Mouse (Mus musculus): Measurements from ENCODE around the gene Jade2.

DNA sequence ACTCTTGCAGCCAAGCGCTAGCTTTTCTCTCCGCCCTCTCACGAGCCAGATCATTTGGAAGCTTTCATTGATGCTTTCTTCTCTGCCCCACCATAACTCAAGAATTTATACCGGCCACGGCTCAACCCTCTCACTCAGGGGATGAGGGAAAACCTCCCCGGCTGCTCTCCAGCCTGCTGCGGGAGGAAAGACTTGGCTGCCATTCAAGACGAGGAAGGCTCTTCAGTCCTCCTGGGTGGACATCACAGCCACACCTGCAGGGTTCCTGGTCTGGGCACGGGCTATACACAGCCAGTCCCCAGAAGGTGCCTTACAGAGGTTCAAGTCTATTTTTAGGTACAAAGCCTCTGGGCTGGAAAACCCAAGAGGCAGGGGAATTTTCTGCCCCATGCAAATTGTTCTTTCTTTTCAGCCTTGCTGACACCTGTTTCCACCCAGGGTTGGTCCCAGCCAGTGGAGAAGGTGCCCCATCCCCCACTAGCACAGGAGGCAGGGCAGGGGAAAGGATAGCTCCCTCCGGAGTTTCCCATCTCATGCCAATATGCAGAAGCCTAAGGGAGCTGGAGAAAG lies 12.8 kb downstream of the Jade2 start:
- TF ChIP-seq CTCF (IDR thresholded peaks at IDR 0.05; ENCODE audit: borderline replicate concordance, control insufficient read depth, extremely low read depth, insufficient read depth, low read length, poor library complexity) (no peak), POLR2A (IDR thresholded peaks at IDR 0.05; ENCODE audit: control insufficient read depth, extremely low read depth, insufficient read depth, low read length, poor library complexity) (no peak)

All from thymus, adult 2 months (tissue).